Mouse (Mus musculus): ENCODE results near the gene Hrk.

GRCm38 (mm10) chr5:118167561-118167995 lies 3.1 kb downstream of the Hrk start:
- TF ChIP-seq EP300 (IDR thresholded peaks at IDR 0.05), result no peak
- TF ChIP-seq CTCF (IDR thresholded peaks at IDR 0.05), result no peak

Data from lung, postnatal 0 days (tissue).